Mouse (Mus musculus) thymus, adult 2 months (tissue): ENCODE results near the gene Sh3bp5l. TPM values are rescaled to one million over a fixed set of nuclear protein-coding genes. Genes with fewer than 3 reads are reported as not detected.

Experiments used
- DNase-seq: peaks from one replicate; pipeline ENCODE4 v3.0.0; 2021
- H3K27ac ChIP-seq: fragments of 200-500 bp; 2 replicates; pipeline ENCODE4 v1.5.1; 2012; ENCODE audit warnings: low read length, control low read depth; ENCODE audit not compliant: control insufficient read depth, insufficient read depth
- H3K27me3 ChIP-seq: fragments of 200-500 bp; 2 replicates; pipeline ENCODE4 v1.6.1; 2012; ENCODE audit warnings: mild to moderate bottlenecking, low read length, moderate library complexity, mixed read lengths; ENCODE audit not compliant: control insufficient read depth, insufficient read depth
- H3K36me3 ChIP-seq: fragments of 200-500 bp; 2 replicates; pipeline ENCODE4 v1.6.1; 2012; ENCODE audit warnings: mild to moderate bottlenecking, low read length, moderate library complexity; ENCODE audit not compliant: control insufficient read depth, insufficient read depth
- H3K4me1 ChIP-seq: fragments of 200-500 bp; replicated peaks from 2 replicates; pipeline ENCODE4 v1.6.1; 2012; ENCODE audit warnings: low read length; ENCODE audit not compliant: control insufficient read depth, insufficient read depth
- H3K4me3 ChIP-seq: fragments of 200-500 bp; 2 replicates; pipeline ENCODE4 v1.5.1; 2012; ENCODE audit warnings: mild to moderate bottlenecking, low read length, control low read depth, moderate library complexity; ENCODE audit not compliant: control insufficient read depth, insufficient read depth
- CTCF ChIP-seq: fragments of 200-500 bp; IDR thresholded peaks from 2 replicates; pipeline ENCODE4 v1.5.1; 2012; ENCODE audit warnings: mild to moderate bottlenecking, control low read depth, low read length, moderate library complexity, borderline replicate concordance; ENCODE audit not compliant: control insufficient read depth, poor library complexity, insufficient read depth; ENCODE audit errors: extremely low read depth
- POLR2A ChIP-seq: fragments of 200-500 bp; IDR thresholded peaks from 2 replicates; pipeline ENCODE4 v1.6.1; 2012; ENCODE audit warnings: mild to moderate bottlenecking, low read length, control low read depth, moderate library complexity; ENCODE audit not compliant: control insufficient read depth, poor library complexity, insufficient read depth; ENCODE audit errors: extremely low read depth
- whole genome bisulfite sequencing: fragments of 180-500 bp; shearing (Covaris S2); methylation state at CpG from one replicate; pipeline ENCODE4 v1.1.7; 2018; 5-methylcytosine and 5-hydroxymethylcytosine counted together
- polyA plus RNA-seq: library from polyadenylated mRNA; depleted of rRNA; stranded (reverse); fragments of >200 nt; gene quantifications from 2 replicates; pipeline ENCODE4 v1.2.3, GENCODE M21; 2012

Sh3bp5l gene
- polyA plus RNA-seq, 1 experiment, result 43.3 TPM

- H3K27ac ChIP-seq, result no peak within 1 kb of the TSS
- H3K36me3 ChIP-seq, result no peaks in the 10 kb centered on the region
- 1% methylated on average over 34 of the region's 34 CpGs for WGBS
- TF ChIP-seq POLR2A, result peak; percentile 62
- TF ChIP-seq CTCF, result 0 out of 2 replicates have a peak, but pooled peaks have one; percentile 50
- DNase-seq, result peak; percentile 92
- peaks cover 16% of the 10 kb centered on the region for H3K4me1 ChIP-seq
- peak within 1 kb of the TSS; percentile 73 for H3K4me3 ChIP-seq
- no peaks in the 10 kb centered on the region for H3K27me3 ChIP-seq
These were observed 23.6 kb upstream of the Sh3bp5l start, which contains the start of gene Zfp692 for GRCm38 (mm10) chr11:58306860-58307308. Gene Zfp692, plus strand, starts transcription at chr11:58307069.

DNA sequence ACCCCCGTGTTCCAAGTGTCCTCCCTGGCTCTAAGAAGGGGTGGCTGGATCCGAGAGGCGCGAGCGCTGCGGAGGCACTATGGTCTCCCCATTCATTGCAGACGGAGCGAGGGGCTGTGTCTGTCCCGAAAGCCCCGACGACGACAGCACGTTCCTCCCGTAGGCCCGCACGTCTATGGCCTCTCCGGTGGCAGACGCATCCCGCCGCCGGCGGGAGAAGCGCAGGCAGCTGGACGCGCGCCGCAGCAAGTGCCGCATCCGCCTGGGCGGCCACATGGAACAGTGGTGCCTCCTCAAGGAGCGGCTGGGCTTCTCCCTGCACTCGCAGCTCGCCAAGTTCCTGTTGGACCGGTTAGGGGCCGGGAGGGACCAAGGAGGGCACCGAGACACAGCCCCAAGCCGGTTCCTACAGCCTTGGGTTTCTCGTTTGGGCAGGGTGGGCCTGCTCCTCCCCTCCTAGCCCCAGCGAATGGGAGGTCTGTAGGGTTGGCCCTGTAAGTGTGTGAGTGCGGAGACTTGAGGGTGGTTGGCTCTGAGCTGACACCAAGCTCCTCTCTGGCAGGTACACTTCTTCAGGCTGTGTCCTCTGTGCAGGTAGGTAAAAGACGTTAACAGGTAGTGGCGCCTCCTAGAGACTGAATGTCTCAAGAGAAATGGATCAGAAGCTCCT is 23.0 kb upstream of the Sh3bp5l start:
- peak overlapping the region; percentile 73 for H3K4me3 ChIP-seq
- H3K27me3 ChIP-seq, result no peaks in the 10 kb centered on the region
- H3K36me3 ChIP-seq, result no peaks in the 10 kb centered on the region
- H3K4me1 ChIP-seq, result peaks cover 16% of the 10 kb centered on the region
- H3K27ac ChIP-seq, result no peak overlapping the region
- WGBS, result 2% methylated on average over 42 of the region's 42 CpGs
- TF ChIP-seq POLR2A (no peak), CTCF (peak; percentile 49; the same call in 1 of the 2 replicates)
- DNase-seq, result peak; percentile 57

DNA sequence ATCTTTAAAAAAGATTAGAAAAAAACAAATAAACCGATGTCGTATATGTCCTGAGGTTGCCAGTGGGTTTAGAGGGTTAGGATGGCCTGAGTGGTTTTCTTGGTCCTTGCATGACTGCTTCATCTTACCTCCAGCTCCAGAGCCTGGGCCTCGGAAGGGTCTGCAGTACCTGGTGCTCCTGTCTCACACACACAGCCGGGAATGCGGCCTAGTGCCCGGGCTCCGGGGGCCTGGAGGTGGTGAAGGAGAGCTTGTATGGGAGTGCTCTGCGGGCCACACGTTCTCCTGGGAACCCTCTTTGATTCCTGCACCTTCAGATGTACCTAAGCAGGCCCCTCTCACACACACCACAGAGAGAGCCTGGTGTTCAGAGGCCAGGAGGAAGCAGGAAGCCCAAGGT is 21.9 kb upstream of the Sh3bp5l start:
- Histone ChIP-seq H3K4me3 (no peak overlapping the region), H3K36me3 (no peaks in the 10 kb centered on the region), H3K27ac (no peak overlapping the region), H3K27me3 (no peaks in the 10 kb centered on the region), H3K4me1 (peaks cover 14% of the 10 kb centered on the region)
- 98% methylated on average over 9 of the region's 9 CpGs for WGBS
- no peak for DNase-seq
- TF ChIP-seq CTCF (no peak), POLR2A (no peak)

- Histone ChIP-seq H3K27ac (no peak overlapping the region), H3K4me1 (no peaks in the 10 kb centered on the region), H3K36me3 (peaks cover 13% of the 10 kb centered on the region), H3K27me3 (no peaks in the 10 kb centered on the region), H3K4me3 (no peak overlapping the region)
- WGBS, result 96% methylated on average over 6 of the region's 6 CpGs
- TF ChIP-seq CTCF (no peak), POLR2A (no peak)
- DNase-seq, result no peak
These were observed 16.5 kb upstream of the Sh3bp5l start for GRCm38 (mm10) chr11:58314069-58314468.

DNA sequence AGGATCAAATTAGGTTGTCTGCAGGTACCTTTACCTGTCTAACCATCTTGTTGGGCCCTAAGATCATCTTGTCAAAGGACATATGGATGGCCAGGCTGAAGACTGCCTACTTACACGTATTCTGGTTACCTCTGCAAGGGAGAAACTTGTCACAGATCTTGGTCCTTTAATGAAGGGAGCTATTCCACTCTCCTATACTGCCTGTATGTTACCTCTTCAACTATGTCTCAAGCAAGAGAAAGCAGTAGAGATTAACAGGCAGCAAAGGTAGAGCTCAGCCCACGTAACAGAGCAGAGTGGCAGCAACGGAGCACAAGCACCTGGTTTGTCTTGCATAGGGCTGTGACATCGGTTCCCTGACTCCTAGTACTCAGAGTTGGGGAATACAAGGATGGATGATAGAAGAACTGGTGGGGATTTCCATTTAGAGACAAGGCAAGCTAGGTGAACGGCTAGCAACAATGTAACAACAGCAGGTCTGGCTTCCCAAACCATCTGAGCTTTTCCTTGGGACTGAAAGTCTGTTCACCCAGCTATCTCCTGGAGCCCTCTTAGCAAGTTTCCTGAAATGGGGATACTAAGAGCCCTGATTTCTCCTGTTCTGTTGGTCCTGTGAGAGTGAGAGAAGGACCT is 14.9 kb upstream of the Sh3bp5l start:
- peaks cover 16% of the 10 kb centered on the region for H3K36me3 ChIP-seq
- no peak for DNase-seq
- no peaks in the 10 kb centered on the region for H3K4me1 ChIP-seq
- TF ChIP-seq POLR2A (no peak), CTCF (no peak)
- H3K4me3 ChIP-seq, result no peak overlapping the region
- 97% methylated on average over 5 of the region's 5 CpGs for WGBS
- H3K27ac ChIP-seq, result no peak overlapping the region
- H3K27me3 ChIP-seq, result no peaks in the 10 kb centered on the region

DNA sequence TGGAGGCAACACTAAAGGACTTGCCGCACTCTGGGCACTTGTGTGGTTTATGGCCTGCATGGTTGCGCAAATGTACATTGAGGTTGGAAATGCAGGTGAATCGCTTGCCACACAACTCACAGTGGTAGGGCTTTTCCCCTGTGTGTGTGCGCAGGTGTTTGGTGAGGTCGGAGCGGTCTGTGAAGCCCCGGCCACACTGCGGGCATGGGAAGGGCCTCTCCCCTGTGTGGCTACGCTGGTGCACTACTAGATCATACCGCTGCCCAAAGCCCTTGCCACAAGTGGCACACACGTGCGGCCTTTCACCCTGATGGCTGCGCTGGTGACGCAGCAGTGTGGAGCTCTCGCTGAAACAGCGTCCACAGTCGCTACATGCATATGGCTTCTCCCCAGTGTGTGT is 14.2 kb upstream of the Sh3bp5l start:
- WGBS, result 97% methylated on average over 17 of the region's 17 CpGs
- TF ChIP-seq CTCF (no peak), POLR2A (no peak)
- Histone ChIP-seq H3K27ac (no peak overlapping the region), H3K27me3 (no peaks in the 10 kb centered on the region), H3K36me3 (peaks cover 16% of the 10 kb centered on the region), H3K4me1 (no peaks in the 10 kb centered on the region), H3K4me3 (no peak overlapping the region)
- DNase-seq, result no peak
